Mouse (Mus musculus): ENCODE data around the gene Abcd1. TPM values are rescaled to one million over a fixed set of nuclear protein-coding genes. Genes with fewer than 3 reads are reported as not detected.

Abcd1 gene
- polyA plus RNA-seq, 1 experiment from 2014 or later, result 8.7 TPM

DNA sequence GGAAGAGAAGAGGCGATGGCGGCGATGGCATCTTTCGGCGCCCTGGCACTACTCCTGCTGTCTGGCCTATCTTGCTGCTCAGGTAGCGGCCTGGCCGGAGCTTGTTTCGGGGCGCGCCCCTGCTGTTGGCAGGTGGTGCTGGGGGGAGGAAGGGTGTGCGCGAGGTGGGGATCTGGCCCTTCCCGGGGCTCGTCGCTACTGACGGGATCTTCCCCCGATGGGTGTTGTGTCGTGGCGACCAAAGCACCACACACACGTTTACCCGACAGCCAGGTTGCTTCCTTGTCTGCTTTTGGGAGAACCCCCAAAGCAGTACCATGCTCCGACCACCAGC lies 70.8 kb downstream of the Abcd1 start:
- H3K27me3 ChIP-seq (ENCODE audit: control insufficient read depth, insufficient read depth, low read length), result no peaks in the 10 kb centered on the region
- DNase-seq (ENCODE audit: low spot score) (no peak), ATAC-seq (ENCODE audit: low FRiP score) (no peak)
- H3K4me3 ChIP-seq (ENCODE audit: low read depth, low read length), result peak overlapping the region; percentile 54
- 14% methylated on average over 15 of the region's 22 CpGs for WGBS
- H3K4me2 ChIP-seq (replicated peaks; ENCODE audit: low read depth, low read length), result peak overlapping the region; percentile 55
- H3K36me3 ChIP-seq (ENCODE audit: control insufficient read depth, insufficient read depth, low read length), result no peaks in the 10 kb centered on the region
- no peaks in the 10 kb centered on the region for H3K9me3 ChIP-seq (ENCODE audit: control insufficient read depth, low read length)
- H3K27ac ChIP-seq (ENCODE audit: low read depth, low read length), result peak overlapping the region; percentile 51
- no peaks in the 10 kb centered on the region for H3K4me1 ChIP-seq (replicated peaks; ENCODE audit: control insufficient read depth, insufficient read depth, low read length)
- H3K9ac ChIP-seq (ENCODE audit: low read depth, low read length), result peak overlapping the region; percentile 71

Other genes with a start within 250 kb of the Abcd1 start
- 38.8 and 53.1 TPM in 2 replicates for gene Bgn, start 233.0 kb upstream of the Abcd1 start, polyA plus RNA-seq (2014; fragmentation: Nextera tagmentation; extraction: Ambion mirVana)
- gene Atp2b3, start 213.5 kb upstream of the Abcd1 start, polyA plus RNA-seq (2014; fragmentation: Nextera tagmentation; extraction: Ambion mirVana), result 0.66 and 0.84 TPM in 2 replicates
- 3.5 and 4.9 TPM in 2 replicates for gene Dusp9, start 77.2 kb upstream of the Abcd1 start, polyA plus RNA-seq (2014; fragmentation: Nextera tagmentation; extraction: Ambion mirVana)
- gene Pnck, start 56.5 kb upstream of the Abcd1 start, polyA plus RNA-seq (2014; fragmentation: Nextera tagmentation; extraction: Ambion mirVana), result 14.0 and 15.5 TPM in 2 replicates
- gene Slc6a8, start 43.4 kb upstream of the Abcd1 start, polyA plus RNA-seq (2014; fragmentation: Nextera tagmentation; extraction: Ambion mirVana), result 6.0 and 7.8 TPM in 2 replicates
- 146 and 155 TPM in 2 replicates for gene Bcap31, start 422 bp upstream of the Abcd1 start, polyA plus RNA-seq (2014; fragmentation: Nextera tagmentation; extraction: Ambion mirVana)
- gene Plxnb3, start 40.5 kb downstream of the Abcd1 start, polyA plus RNA-seq (2014; fragmentation: Nextera tagmentation; extraction: Ambion mirVana), result 0.28 TPM in 1 of 2 replicates, not detected in the other
- gene Srpk3, start 57.8 kb downstream of the Abcd1 start, polyA plus RNA-seq (2014; fragmentation: Nextera tagmentation; extraction: Ambion mirVana), result 1.3 and 1.6 TPM in 2 replicates
- 191 and 206 TPM in 2 replicates for gene Idh3g, start 70.3 kb downstream of the Abcd1 start, polyA plus RNA-seq (2014; fragmentation: Nextera tagmentation; extraction: Ambion mirVana)
- 134 and 140 TPM in 2 replicates for gene Ssr4, start 70.4 kb downstream of the Abcd1 start, polyA plus RNA-seq (2014; fragmentation: Nextera tagmentation; extraction: Ambion mirVana)
- 1.4 and 1.6 TPM in 2 replicates for gene Pdzd4, start 108.4 kb downstream of the Abcd1 start, polyA plus RNA-seq (2014; fragmentation: Nextera tagmentation; extraction: Ambion mirVana)
- 0.06 and 0.11 TPM in 2 replicates for gene Avpr2, start 175.5 kb downstream of the Abcd1 start, polyA plus RNA-seq (2014; fragmentation: Nextera tagmentation; extraction: Ambion mirVana)
- 26.3 and 35.9 TPM in 2 replicates for gene L1cam, start 179.5 kb downstream of the Abcd1 start, polyA plus RNA-seq (2014; fragmentation: Nextera tagmentation; extraction: Ambion mirVana)
- 0.99 and 2.3 TPM in 2 replicates for gene Arhgap4, start 205.3 kb downstream of the Abcd1 start, polyA plus RNA-seq (2014; fragmentation: Nextera tagmentation; extraction: Ambion mirVana)
- gene Naa10, start 205.3 kb downstream of the Abcd1 start, polyA plus RNA-seq (2014; fragmentation: Nextera tagmentation; extraction: Ambion mirVana), result 117 and 126 TPM in 2 replicates
- gene Renbp, start 214.3 kb downstream of the Abcd1 start, polyA plus RNA-seq (2014; fragmentation: Nextera tagmentation; extraction: Ambion mirVana), result 17.5 and 18.7 TPM in 2 replicates
- 72.9 and 77.2 TPM in 2 replicates for gene Hcfc1, start 249.8 kb downstream of the Abcd1 start, polyA plus RNA-seq (2014; fragmentation: Nextera tagmentation; extraction: Ambion mirVana)